Mouse (Mus musculus) 416B (cell line): ENCODE results near the gene Mmp24.
A peak's percentile ranks its signal among the peaks of the same experiment; 100 is the strongest.

Experiments
- DNase-seq: peaks from one replicate; pipeline ENCODE4 v3.0.0; 2011; ENCODE audit warnings: low read depth

Mmp24 gene

GRCm38 (mm10) chr2:155814829-155815228, 39.7 kb downstream of the Mmp24 start:
- DNase-seq, result peak; percentile 48

GRCm38 (mm10) chr2:155816179-155816578, 41.0 kb downstream of the Mmp24 start:
- DNase-seq, result peak; percentile 34

- DNase-seq, result peak; percentile 36
Observed at GRCm38 (mm10) chr2:155817301-155818245, 42.4 kb downstream of the Mmp24 start.

GRCm38 (mm10) chr2:155818596-155819391, 43.7 kb downstream of the Mmp24 start:
- DNase-seq, result peak; percentile 95

- DNase-seq, result no peak
Observed at GRCm38 (mm10) chr2:155819392-155819448, 44.1 kb downstream of the Mmp24 start, which contains the start of gene BC029722. TSS of gene BC029722 (minus strand) at chr2:155819426.

GRCm38 (mm10) chr2:155819449-155820251, 44.5 kb downstream of the Mmp24 start:
- DNase-seq, result peak; percentile 42

- DNase-seq, result no peak
Observed at GRCm38 (mm10) chr2:155820779-155821178, 45.6 kb downstream of the Mmp24 start.

- no peak for DNase-seq
Observed at GRCm38 (mm10) chr2:155823722-155824121, 48.6 kb downstream of the Mmp24 start.

GRCm38 (mm10) chr2:155825904-155826629, 50.9 kb downstream of the Mmp24 start:
- DNase-seq, result peak; percentile 57

GRCm38 (mm10) chr2:155826630-155827424, 51.7 kb downstream of the Mmp24 start, which contains the start of gene Eif6:
TSS of gene Eif6 (minus strand) at chr2:155826925.
- DNase-seq, result peak; percentile 95

GRCm38 (mm10) chr2:155830841-155831240, 55.7 kb downstream of the Mmp24 start:
- no peak for DNase-seq

GRCm38 (mm10) chr2:155831302-155831701, 56.2 kb downstream of the Mmp24 start:
- DNase-seq, result peak; percentile 65

GRCm38 (mm10) chr2:155832087-155832486, 56.9 kb downstream of the Mmp24 start:
- DNase-seq, result peak; percentile 43

GRCm38 (mm10) chr2:155834732-155835131, 59.6 kb downstream of the Mmp24 start, which contains the start of gene Fam83c:
TSS of gene Fam83c (minus strand) at chr2:155834854.
- DNase-seq, result no peak

- DNase-seq, result no peak
Observed at GRCm38 (mm10) chr2:155837961-155838360, 62.8 kb downstream of the Mmp24 start.

- no peak for DNase-seq
Observed at GRCm38 (mm10) chr2:155838961-155839360, 63.8 kb downstream of the Mmp24 start.

- no peak for DNase-seq
Observed at GRCm38 (mm10) chr2:155846930-155847329, 71.8 kb downstream of the Mmp24 start.

GRCm38 (mm10) chr2:155848291-155848690, 73.1 kb downstream of the Mmp24 start:
- peak; percentile 82 for DNase-seq

- no peak for DNase-seq
Observed at GRCm38 (mm10) chr2:155849464-155849863, 74.3 kb downstream of the Mmp24 start.

- no peak for DNase-seq
Observed at GRCm38 (mm10) chr2:155850120-155850519, 75.0 kb downstream of the Mmp24 start.

GRCm38 (mm10) chr2:155852536-155852935, 77.4 kb downstream of the Mmp24 start:
- DNase-seq, result no peak
